Mouse (Mus musculus) urinary bladder, adult 18-20 months (tissue): Measurements from ENCODE around the gene Minar1.

ENCODE experiments used
- DNase-seq, 2 experiments: peaks; one replicate each; pipeline ENCODE4 v3.0.0; 2022; ENCODE audit warnings: low spot score in 2 of 2, mixed read lengths in 2 of 2

Gene Minar1

DNA sequence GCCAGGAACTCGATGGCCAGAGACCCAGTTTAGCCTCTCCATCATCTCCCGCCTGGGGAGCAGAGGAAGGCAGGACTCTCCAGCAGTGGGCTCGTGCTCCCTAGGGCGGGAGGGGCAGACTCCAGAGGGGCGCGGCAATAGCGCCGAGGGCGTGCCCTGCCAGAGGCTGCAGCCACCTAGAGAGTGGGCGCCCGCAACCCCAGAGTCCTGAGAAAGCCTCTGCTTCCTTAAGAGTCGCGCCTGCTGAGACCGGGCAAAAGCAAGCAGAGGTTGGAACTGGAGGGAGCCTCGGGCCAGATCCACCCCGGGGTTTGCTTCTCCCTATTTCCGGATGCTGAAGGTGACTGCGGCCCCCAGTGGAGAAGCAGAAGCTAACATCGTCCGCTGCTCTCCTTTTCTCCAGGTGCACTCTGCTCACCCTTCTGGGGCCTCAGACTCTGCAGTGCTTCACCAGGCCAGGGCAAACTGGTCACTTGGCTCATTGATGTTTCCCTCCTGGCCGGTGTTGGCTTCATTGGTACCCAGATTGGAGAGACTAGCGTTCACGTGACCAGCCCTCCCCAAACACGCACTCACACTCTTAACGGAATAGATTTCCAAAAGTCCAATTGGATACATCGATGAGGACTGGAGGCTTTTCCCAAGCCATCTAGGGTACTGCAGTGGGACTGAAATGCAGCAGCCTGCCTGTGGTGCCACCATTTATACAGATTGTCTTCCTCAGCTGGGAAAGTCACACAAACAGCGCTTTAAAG, at the start of gene Minar1:
Gene Minar1, minus strand, starts transcription at position 120 of the 755 bp plus-strand sequence.
- peak in 1 of 2 experiments; percentile 13 for DNase-seq

DNA sequence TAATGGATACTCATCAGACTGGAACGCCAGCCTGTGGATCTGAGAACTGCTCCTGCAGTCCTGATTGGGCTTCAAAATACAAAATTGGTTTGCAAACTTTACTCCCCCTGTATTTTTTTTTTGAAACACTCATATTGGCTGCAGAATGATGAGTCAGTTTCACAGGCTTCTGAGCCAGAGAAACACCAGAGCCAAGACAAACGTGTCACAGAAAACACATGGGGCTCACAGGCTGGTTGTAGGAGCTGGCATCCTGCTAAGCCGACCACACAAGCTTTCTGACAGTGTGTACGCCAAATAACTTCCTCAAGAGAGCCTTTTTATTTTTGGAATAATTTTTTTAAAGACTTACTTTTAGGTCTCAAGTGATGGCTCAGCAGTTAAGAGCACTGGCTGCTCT, 47.0 kb upstream of the Minar1 start:
- DNase-seq: no peak

DNA sequence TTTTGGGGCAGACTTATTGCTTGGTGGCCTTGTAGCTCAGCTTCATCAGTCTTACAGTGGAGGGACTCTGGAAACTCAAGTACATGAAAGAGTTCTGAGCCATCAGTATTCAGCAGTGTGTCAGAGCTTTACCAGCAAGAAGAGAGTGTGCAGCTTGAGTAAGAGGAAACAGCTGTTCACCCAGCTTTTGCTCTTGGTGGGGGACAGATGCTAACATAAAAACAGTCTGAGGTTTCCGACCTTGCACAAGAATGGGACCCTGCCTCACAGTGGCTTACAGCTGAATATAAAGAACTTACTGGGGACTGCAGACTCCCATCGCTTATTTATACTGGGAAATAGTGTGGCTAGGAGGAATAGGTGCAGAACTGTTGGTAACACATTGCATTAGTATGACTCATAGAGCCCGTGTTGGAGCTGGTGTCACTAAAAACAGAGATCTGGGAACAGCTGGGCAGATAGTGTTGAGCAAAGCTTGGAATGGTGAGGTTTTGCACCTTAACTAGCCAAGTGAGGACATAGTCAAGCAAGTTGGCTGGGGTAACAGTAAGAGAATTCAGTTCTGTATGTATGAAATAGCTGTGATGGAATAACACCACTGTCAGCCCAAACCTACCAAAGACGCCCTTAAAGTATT, 44.5 kb upstream of the Minar1 start:
- DNase-seq: no peak

DNA sequence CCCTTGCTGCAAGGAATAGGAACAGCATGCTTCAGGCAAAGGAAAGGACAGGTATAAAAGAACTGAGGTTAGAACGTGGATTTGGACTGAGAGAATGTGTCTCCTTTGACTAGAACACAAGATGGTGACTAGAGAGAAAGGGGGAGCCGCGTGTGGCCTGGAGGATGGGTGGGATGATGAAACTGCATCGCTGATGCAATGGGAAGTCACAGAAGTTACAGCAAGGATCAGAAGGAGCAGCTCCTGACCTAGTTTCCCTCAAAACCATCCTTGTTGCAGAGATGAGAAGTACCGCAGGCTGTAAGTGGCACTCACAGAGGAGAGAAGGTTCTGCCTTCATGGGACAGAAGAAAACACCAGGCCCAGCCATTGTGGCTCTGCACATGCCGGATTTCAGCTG, 28.0 kb upstream of the Minar1 start:
- DNase-seq: no peak

DNA sequence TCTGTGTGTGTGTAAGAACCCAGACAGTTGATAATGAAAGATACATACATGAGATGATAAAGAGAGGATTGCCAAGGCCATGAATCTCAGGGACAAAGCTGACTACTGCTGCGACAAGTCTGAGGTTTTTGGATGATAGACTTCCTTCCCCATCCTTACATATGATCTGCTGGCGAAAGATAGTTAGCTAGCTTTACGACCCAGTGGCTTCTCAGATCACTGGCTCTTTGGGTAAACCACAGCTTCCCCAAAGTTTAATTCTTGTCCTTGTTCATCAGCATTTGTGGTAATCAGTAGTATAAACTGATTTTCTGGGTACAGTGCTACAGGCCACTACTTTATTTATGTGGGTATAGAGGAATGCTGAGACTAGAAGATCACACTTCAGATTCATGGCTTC, 14.5 kb upstream of the Minar1 start:
- no peak for DNase-seq

DNA sequence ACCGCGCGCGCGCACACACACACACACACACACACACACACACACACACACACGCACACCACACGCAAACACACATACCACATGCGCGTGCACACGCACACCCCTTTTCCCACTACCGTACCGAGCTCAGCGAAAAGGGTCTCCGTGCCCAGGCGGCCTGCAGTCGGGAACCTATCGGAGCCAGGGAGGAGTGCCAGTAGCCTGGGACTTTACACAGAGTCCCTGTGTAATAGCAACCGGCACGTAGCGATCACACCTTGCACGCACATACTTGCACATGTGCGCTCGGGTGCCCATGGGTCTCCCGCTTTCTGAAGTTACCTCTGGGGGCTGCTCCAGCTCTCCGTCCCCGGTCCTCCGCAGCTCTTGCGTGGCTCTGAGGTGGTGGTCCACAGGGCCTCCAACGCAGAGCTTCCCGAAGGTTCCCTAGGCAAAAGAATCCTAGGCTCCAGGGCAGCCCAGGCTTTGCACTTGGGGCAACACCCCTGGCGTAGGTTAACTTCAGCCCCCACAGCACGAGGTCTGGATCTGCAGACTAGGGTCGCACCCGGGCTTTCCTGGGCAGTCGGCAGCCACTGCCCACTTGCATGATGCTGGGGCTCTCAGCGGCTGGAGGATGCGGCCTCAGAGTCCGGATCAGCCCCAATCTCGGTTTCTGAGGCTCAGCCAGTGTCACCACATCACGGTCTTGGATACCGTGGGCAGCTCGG, 474 bp downstream of the Minar1 start:
- peak in 1 of 2 experiments; percentile 1 for DNase-seq

DNA sequence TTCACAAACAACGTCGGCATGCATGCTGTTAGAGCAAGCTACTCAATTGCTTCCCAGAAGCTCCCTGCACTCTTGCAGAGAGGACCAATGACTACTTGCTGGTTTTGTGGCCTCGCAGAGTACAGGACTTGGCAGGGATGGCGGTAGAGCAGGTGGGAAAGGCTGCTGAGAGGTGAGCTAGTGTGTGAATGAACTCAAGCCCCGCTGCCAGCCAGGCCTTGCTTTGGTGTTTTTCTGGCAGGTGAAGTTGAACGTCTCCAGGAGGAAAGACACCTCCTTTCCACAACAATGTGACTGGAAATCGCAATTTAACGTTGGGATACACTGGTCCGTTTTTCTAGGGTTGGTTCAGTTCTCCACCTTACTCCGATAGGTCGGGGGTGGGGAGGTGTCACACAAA, 1.2 kb downstream of the Minar1 start:
- DNase-seq: no peak

DNA sequence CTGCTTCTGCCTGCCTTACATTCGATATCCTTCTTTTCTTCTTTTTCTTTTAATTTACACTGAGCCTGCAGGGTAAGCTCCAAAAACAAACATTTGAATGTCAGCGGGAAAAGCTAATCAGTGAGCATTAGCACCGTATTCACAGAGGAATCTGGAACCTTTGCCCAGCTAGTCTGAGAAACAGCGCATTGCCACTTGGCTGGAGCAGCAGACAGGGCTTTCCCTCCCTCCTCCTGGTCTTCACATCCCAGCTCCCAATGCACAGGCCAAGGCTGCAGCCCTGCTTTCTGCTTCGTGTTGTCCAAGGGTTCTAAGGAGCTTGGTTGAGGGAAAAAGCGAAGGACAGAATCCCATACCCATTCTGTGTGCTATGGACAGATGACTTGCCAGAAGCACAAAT, 2.6 kb downstream of the Minar1 start:
- DNase-seq: no peak

DNA sequence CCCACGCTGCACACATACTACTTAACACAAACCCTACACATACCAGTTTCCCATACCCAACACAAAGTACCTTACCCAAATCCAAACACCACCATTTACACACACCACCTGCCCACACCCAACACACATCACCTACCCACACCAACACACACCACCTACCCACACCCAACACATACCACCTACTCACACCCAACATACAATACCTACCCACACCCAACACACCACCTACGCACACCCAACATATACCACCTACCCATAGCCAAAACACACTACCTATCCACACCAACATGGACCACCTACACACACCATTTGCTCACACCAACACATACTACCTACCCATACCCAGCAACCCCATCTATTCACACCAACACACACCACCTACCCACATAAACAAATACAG, 6.0 kb downstream of the Minar1 start:
- DNase-seq: no peak

DNA sequence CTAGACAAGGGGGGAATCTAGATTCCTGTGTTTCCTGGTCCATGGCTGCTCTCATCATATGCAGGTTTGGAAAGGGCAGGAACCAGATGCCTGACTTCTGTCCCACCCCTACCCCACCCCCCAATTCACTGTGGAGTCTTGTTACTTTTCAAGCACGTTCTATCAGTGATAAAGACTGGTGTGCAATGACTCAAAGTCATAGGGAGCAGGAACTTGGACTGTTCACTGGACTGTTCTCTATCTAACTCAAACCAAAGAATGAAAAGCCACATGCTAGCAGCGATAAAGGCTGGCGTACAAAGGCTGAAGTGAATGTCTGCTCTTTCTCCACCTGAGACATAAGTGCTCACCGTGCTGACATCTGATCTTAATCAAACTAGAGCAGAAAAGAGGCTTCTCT, 12.3 kb downstream of the Minar1 start:
- DNase-seq: no peak

DNA sequence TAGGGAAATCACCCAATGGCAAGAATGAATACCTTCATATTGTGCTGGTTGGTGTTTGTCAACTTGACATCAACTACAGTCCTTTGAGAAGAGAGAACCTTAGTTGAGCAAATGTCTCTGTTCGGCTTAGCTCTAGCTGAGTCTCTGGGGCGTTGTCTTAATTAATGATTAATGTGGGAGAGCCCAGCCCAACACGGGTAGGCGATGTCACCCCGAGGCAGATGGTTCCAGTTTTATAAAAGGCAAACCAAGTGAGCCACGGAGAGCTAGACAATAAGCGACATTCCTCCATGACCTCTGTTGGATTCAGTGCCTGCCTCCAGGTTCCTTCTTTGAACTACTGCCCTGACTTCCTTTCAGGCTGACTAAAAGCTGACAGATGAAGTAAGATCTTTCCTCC, 15.6 kb downstream of the Minar1 start:
- no peak for DNase-seq

DNA sequence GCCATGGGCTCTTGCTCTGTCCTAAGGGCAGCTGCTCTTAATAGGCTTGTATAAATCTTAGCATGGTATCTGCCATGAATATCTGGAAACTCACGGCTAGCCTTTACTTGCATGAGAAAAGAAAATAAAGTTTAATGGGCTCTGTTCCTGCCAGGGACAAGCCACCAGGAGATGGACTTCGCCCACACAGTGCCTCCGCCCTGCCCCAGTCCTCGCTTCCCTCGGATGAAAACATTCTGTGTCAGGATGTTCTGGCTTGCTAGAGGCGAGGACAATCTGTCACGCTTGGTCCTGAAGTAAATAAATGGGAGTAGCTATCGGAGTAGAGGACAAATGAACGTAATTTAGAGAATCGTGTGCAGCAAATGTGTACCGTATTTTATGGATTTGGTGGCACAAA, 16.7 kb downstream of the Minar1 start:
- no peak for DNase-seq

DNA sequence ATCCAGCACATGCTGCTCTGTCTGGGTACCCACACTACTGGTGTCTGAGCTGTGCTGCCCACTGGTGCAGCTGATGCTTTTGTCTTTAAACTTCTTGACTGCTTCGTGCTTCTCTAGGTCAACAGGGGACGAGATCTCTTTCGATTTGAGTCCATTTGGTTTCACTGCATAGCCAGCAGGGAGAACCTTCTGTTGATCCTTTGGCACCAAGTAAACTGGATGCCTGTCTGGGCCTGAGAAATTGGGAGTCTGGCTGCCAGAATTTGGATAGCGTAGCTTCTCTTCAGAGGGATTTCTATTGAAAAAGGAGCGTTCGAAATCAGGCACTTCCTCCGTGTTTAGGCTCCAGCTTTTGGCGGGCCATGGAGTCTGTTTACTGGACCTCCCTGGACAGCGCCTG, 21.0 kb downstream of the Minar1 start:
- no peak for DNase-seq

DNA sequence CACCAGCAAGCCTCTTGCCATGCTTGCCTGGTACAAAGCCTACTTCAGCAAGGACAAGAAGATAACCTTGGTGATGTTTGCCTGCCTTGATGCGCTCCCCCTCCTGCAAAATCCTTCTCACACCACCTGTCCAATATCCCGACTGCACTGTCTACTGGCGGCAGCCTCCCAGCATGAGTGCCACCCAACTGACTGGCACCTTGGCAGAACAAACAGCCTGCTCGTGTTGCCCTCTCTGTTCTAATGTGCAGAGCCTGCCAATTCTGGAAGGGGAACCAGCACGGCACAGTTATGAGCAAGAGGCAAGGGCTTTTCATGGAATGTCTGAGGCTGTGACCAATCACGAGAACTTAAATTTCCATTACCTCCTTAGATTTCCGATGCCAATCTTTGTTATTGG, 22.2 kb downstream of the Minar1 start:
- no peak for DNase-seq

DNA sequence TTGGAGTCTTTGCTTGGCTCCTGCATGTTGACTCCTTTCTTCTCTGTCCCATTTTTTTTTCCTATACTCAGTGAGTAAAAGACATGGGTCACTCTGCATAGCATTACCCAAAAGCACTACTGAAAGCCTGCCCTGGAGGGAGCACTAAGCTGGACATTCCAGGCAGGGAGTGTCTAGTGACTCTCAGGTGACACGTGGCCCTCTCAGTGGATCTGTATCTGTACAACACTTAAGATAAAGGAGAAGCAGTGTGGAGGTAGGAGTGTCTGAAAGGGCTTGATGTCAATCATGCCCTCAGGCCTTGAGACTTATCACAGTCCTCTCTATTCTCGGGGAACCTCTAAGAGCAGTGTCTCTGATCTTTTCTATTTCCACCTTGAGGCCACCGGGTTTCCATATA, 25.9 kb downstream of the Minar1 start:
- DNase-seq: no peak

DNA sequence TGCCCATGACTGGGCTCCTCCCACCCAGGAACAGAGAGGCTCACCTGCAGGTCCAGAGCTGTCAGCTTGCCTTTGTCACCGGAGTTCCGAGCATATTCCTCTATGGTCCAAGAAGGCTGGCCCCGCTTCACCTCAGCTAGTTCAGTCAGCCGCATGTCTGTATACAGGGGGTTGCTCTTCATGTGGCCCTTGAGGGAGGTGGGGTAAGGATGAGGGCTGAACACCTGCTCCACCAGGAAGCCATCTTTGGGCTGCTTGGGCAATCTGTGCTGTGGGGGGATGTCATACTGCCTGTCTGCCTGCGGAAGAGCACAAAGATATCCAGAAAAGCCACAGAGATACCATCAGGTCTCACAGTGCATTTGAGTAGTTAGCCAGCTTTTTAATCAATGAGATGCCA, 26.5 kb downstream of the Minar1 start:
- DNase-seq: no peak

DNA sequence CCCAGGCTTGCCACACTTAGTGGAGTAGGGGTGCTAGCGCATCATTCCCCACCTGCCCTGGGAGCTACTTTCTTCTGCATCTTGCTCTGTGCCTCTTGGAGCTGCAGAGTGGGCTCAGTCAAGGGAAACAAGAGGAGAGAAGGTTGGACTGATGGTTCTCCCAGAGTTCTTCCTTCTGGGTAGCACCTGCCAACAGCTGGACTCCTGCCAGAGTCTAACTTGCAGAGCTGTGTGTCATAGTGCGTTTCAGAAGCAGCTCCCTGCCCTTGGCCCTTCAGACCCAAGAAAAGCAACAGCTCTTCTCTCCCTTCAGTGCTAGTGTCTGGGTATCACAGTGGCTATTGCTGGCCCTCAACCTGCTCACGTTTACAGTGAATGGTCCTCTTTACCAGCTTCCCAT, 30.5 kb downstream of the Minar1 start:
- DNase-seq: no peak

DNA sequence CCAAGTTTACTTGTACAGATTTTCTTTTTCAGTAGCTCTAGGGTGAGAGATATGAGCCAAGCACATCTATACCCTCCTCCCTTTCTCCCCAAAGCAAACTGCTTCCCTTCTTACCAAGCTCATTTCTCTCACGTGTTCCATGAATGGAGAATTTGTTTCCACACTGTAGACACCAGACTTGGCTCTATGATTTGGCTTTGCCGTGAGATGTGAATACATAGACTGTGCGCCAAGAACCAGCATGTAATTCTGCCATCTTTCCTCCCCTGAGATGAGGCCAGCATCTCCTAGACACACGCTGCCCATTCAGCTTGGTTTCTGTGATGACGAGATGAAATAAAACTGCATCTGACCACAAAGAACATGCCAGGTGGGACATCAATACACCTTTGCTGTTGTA, 44.5 kb downstream of the Minar1 start:
- no peak for DNase-seq

DNA sequence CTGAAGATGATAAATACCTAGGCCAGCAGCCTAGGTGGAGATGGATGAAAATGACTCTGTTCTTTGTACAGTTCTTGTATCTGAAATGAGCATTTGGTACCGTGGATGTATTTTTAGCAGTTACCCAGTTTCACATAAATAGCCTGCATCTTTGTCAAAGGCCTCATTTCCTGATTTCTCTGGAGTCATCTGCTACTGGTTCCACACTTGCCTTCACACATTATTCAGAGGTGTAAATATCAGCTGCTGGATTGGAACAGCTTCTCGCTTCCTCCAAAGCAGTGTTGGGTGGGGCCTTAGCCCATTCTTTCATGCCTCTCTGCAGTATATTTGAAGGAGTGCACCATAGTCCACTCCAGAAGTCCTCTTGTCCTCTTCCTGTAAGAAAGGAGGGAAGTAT, 70.3 kb downstream of the Minar1 start:
- no peak for DNase-seq
